Mouse (Mus musculus) small intestine, adult 2 months (tissue): Measurements from ENCODE around the gene Supt3. TPM values are rescaled to one million over a fixed set of nuclear protein-coding genes. Genes with fewer than 3 reads are reported as not detected.

Experiments used
- H3K27ac ChIP-seq: fragments of 200-500 bp; 2 replicates; pipeline ENCODE4 v1.5.1; 2012; ENCODE audit warnings: low read depth, low read length, control low read depth, inconsistent platforms; ENCODE audit not compliant: insufficient read depth
- H3K27me3 ChIP-seq: fragments of 200-500 bp; 2 replicates; pipeline ENCODE4 v1.6.1; 2012; ENCODE audit warnings: mild to moderate bottlenecking, moderate library complexity, low read length, inconsistent platforms; ENCODE audit not compliant: control insufficient read depth, insufficient read depth
- H3K36me3 ChIP-seq: fragments of 200-500 bp; 2 replicates; pipeline ENCODE4 v1.6.1; 2012; ENCODE audit warnings: mild to moderate bottlenecking, low read length, control low read depth, inconsistent platforms; ENCODE audit not compliant: control insufficient read depth, insufficient read depth
- H3K4me1 ChIP-seq: fragments of 200-500 bp; 2 replicates; pipeline ENCODE4 v1.6.1; 2012; ENCODE audit warnings: low read length, inconsistent platforms, mixed read lengths; ENCODE audit not compliant: control insufficient read depth, insufficient read depth, insufficient read length
- H3K4me3 ChIP-seq: fragments of 200-500 bp; 2 replicates; pipeline ENCODE4 v1.5.1; 2012; ENCODE audit warnings: low read depth, mild to moderate bottlenecking, control low read depth, inconsistent platforms, low read length, moderate library complexity
- CTCF ChIP-seq: fragments of 200-500 bp; IDR thresholded peaks from 2 replicates; pipeline ENCODE4 v1.5.1; 2012; ENCODE audit warnings: low read depth, mild to moderate bottlenecking, control low read depth, inconsistent platforms, low read length, moderate library complexity, mixed read lengths; ENCODE audit not compliant: insufficient replicate concordance, insufficient read length; ENCODE audit errors: extremely low read depth
- POLR2A ChIP-seq: fragments of 200-500 bp; IDR thresholded peaks from 2 replicates; pipeline ENCODE4 v1.6.1; 2012; ENCODE audit warnings: low read depth, mild to moderate bottlenecking, control low read depth, inconsistent platforms, low read length, moderate library complexity
- WGBS: fragments of 180-500 bp; shearing (Covaris S2); methylation state at CpG from one replicate; pipeline ENCODE4 v1.1.7; 2018; 5-methylcytosine and 5-hydroxymethylcytosine counted together
- polyA plus RNA-seq: library from polyadenylated mRNA; depleted of rRNA; stranded (reverse); fragments of >200 nt; gene quantifications from 2 replicates; pipeline ENCODE4 v1.2.3, GENCODE M21; 2012

Gene Supt3
- polyA plus RNA-seq, 1 experiment, result 1.6 TPM

- 75% methylated on average over 8 of the region's 8 CpGs for WGBS
- Histone ChIP-seq H3K27me3 (no peaks in the 10 kb centered on the region), H3K27ac (no peak overlapping the region), H3K4me1 (no peaks in the 10 kb centered on the region), H3K36me3 (no peaks in the 10 kb centered on the region), H3K4me3 (no peak overlapping the region)
- TF ChIP-seq CTCF, result no peak
- TF ChIP-seq POLR2A, result no peak
These were observed 305.1 kb downstream of the Supt3 start for GRCm38 (mm10) chr17:45081955-45082475.

DNA sequence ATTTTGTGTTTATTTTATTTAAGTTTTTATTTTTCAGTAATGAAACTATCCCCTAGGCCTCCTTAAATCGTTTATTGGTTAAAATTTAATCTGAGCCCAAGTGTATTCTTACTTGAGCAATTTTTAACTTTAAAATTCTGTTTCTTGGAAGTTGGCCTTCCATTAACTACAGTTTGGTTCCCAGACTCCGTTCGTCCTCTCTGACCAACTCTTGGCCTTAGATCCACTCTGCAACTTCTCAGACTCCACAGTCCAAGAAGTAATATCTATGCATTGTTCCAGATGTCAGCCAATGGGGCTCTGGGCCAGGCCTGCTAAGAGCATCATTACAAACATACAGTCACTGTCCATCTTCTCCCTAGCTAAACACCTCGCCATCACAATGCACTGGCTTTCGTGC lies 309.4 kb downstream of the Supt3 start:
- Histone ChIP-seq H3K36me3 (no peaks in the 10 kb centered on the region), H3K27ac (no peak overlapping the region), H3K4me1 (no peaks in the 10 kb centered on the region), H3K4me3 (no peak overlapping the region), H3K27me3 (no peaks in the 10 kb centered on the region)
- 86% methylated on average over 5 of the region's 5 CpGs for WGBS
- TF ChIP-seq CTCF (no peak), POLR2A (no peak)

GRCm38 (mm10) chr17:45087022-45087421 lies 310.1 kb downstream of the Supt3 start:
- H3K4me1 ChIP-seq, result no peaks in the 10 kb centered on the region
- H3K36me3 ChIP-seq, result no peaks in the 10 kb centered on the region
- 75% methylated on average over 5 of the region's 5 CpGs for whole genome bisulfite sequencing
- no peak for TF ChIP-seq POLR2A
- no peak for TF ChIP-seq CTCF
- no peak overlapping the region for H3K4me3 ChIP-seq
- H3K27me3 ChIP-seq, result no peaks in the 10 kb centered on the region
- H3K27ac ChIP-seq, result no peak overlapping the region

DNA sequence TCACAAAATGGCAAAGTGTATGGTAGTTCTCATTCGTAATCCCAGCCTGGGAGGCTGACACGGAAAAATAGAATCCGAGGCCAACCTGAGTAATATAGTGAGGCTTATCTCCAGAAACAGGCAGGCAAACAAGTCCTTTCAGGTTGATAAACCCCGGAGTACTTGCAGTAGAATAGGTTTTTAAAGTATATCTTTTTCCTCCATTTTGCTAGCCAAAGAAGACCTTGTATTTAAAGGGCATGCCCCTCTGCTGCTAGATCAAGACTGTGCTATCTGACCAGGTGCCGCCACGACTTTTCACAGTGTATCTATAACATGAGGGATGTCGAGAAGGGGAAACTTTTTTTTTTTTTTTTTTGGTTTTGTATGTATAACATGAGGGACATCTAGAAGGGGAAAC lies 324.1 kb downstream of the Supt3 start:
- H3K36me3 ChIP-seq, result no peaks in the 10 kb centered on the region
- no peak overlapping the region for H3K4me3 ChIP-seq
- H3K4me1 ChIP-seq, result no peaks in the 10 kb centered on the region
- no peaks in the 10 kb centered on the region for H3K27me3 ChIP-seq
- WGBS, result 61% methylated on average over 7 of the region's 7 CpGs
- no peak overlapping the region for H3K27ac ChIP-seq
- TF ChIP-seq POLR2A (no peak), CTCF (no peak)

GRCm38 (mm10) chr17:45115386-45115785 lies 338.4 kb downstream of the Supt3 start:
- no peak for TF ChIP-seq CTCF
- no peak for TF ChIP-seq POLR2A
- no peak overlapping the region for H3K4me3 ChIP-seq
- 47% methylated on average over 3 of the region's 3 CpGs for WGBS
- H3K27ac ChIP-seq, result no peak overlapping the region
- H3K36me3 ChIP-seq, result no peaks in the 10 kb centered on the region
- no peaks in the 10 kb centered on the region for H3K27me3 ChIP-seq
- no peaks in the 10 kb centered on the region for H3K4me1 ChIP-seq

DNA sequence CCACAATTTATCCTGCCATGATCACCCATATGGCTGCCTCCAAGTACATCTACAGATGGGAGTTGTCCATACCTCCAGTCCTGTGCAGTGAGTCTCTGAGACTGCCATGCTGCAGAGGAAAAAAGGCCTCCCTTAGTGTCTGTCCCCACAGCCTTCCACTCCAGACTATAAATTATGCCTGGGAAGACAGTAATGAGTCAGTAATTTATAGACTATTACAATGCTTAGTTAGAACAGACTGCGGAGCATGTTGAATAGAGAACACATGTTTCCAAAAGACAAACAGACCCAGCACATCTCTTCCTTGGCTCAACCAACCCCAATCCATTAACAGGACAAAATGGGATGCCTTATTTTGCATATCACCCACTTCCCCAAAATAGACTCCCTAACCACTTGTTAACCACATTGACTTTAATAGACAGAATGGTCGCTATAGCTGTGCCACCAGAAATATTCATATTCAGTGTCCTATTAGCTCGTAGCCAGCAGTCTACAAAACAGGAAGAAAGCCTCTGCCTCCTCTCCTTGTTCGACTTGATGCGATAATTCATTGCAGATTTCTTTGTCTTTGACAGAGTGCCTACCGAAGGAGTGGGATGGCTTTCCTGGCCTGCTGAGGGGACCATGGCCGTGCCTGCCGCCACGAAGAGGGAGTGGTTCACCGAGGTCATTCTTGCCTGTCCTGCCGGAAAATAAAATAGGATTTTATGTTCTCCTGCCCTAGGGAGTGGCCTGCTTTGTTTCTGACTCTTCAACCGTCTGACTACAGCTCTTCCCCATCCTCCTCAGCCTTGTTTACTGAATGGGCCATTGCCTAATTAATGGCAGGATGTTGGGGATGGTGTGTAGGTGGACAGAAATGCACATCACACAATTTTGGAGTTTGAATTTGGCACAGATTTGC lies 341.9 kb downstream of the Supt3 start:
- H3K4me3 ChIP-seq, result no peak overlapping the region
- H3K36me3 ChIP-seq, result no peaks in the 10 kb centered on the region
- no peaks in the 10 kb centered on the region for H3K27me3 ChIP-seq
- no peaks in the 10 kb centered on the region for H3K4me1 ChIP-seq
- WGBS, result 58% methylated on average over 12 of the region's 12 CpGs
- TF ChIP-seq CTCF, result no peak
- no peak for TF ChIP-seq POLR2A
- H3K27ac ChIP-seq, result no peak overlapping the region

DNA sequence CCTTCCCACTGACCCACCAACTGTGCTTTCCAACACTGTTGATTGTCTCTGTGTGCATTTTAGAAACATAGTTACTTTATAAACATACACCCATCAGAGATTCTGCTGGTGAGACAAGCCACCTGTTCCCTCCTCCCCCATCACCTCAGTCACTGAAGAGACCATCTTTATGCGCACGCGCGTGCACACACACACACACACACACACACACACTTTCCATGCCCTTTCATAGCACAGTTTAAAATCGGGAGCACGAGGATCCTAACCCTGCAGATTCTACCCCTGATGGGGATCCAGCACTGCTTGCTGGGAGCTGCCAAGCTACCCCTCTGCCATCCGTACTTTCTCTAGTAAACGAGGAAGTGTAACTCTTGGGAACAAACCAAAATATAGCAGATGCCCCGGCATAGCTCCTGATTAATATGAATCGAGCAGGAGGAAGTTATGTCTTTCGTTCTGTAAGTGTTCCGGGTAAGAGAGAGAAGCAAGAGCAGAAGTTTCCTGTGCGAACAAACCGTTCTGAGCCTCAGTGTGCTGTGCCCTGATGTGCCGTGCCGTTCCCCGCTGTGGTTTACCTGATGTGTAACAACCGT lies 342.8 kb downstream of the Supt3 start:
- Histone ChIP-seq H3K36me3 (no peaks in the 10 kb centered on the region), H3K27me3 (no peaks in the 10 kb centered on the region), H3K4me1 (no peaks in the 10 kb centered on the region), H3K27ac (no peak overlapping the region), H3K4me3 (peak overlapping the region; percentile 14)
- TF ChIP-seq POLR2A (no peak), CTCF (no peak)
- 73% methylated on average over 18 of the region's 18 CpGs for WGBS
